Mouse (Mus musculus): ENCODE measurements at regions not wholly inside any gene's neighbourhood (a gene's known extent, or its start where the extent isn't known, plus 50 kb on each side); places are given as distances from the start of the nearest gene placed in this dataset.

GRCm38 (mm10) chr8:76217819-76218580, 681.2 kb upstream of the Nr3c2 start:
- 50% methylated on average over 4 of the region's 4 CpGs for WGBS
- Histone ChIP-seq H3K27me3 (no peaks in the 10 kb centered on the region), H3K4me3 (no peak overlapping the region), H3K27ac (peak overlapping the region; percentile 8; the same call in 1 of the 2 replicates), H3K9ac (no peak overlapping the region), H3K4me1 (no peaks in the 10 kb centered on the region), H3K4me2 (no peak overlapping the region), H3K9me3 (no peaks in the 10 kb centered on the region), H3K36me3 (no peaks in the 10 kb centered on the region)
- no peak for ATAC-seq (ENCODE audit: insufficient number of reproducible peaks, low FRiP score, low TSS enrichment, low read depth)

GRCm38 (mm10) chr8:76230847-76231246, 668.4 kb upstream of the Nr3c2 start:
- no peak overlapping the region for H3K4me2 ChIP-seq
- 66% methylated on average over 1 of the region's 1 CpGs for WGBS

DNA sequence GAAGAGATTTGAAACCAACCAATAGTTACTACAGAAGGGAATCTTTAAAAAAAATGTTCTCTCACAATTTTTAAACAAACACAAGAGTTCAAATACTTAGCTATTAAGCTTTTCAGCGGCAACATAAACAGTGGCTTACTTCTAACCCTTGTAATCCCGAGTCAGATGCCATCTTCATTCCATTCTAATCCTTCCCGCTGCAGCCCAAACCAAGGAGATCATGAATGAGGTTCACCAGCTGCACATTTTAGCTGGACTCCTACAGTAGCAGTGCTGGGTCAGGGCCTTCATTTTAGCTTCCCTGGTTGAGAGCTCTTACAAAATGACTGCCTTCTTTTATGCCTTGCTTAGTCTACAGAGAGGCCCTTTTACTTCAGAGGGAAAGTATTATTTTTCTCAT, 650.0 kb upstream of the Nr3c2 start:
- 73% methylated on average over 3 of the region's 3 CpGs for WGBS
- ATAC-seq (ENCODE audit: insufficient number of reproducible peaks, low FRiP score, low TSS enrichment, low read depth), result no peak
- Histone ChIP-seq H3K36me3 (no peaks in the 10 kb centered on the region), H3K4me3 (no peak overlapping the region), H3K27ac (no peak overlapping the region), H3K9ac (no peak overlapping the region), H3K4me2 (no peak overlapping the region), H3K4me1 (no peaks in the 10 kb centered on the region), H3K9me3 (no peaks in the 10 kb centered on the region), H3K27me3 (no peaks in the 10 kb centered on the region)

More at GRCm38 (mm10) chr8:76230847-76231246, 668.4 kb upstream of the Nr3c2 start:
- no peak overlapping the region for H3K27ac ChIP-seq
- H3K9me3 ChIP-seq, result no peaks in the 10 kb centered on the region
- H3K4me3 ChIP-seq, result no peak overlapping the region
- ATAC-seq (ENCODE audit: insufficient number of reproducible peaks, low FRiP score, low TSS enrichment, low read depth), result no peak
- no peaks in the 10 kb centered on the region for H3K27me3 ChIP-seq
- no peak overlapping the region for H3K9ac ChIP-seq
- H3K4me1 ChIP-seq, result no peaks in the 10 kb centered on the region
- no peaks in the 10 kb centered on the region for H3K36me3 ChIP-seq

- H3K36me3 ChIP-seq, result no peaks in the 10 kb centered on the region
- H3K9me3 ChIP-seq, result no peaks in the 10 kb centered on the region
- no peaks in the 10 kb centered on the region for H3K4me1 ChIP-seq
- H3K4me3 ChIP-seq, result no peak overlapping the region
- no peaks in the 10 kb centered on the region for H3K27me3 ChIP-seq
- 78% methylated on average over 9 of the region's 9 CpGs for WGBS
- no peak overlapping the region for H3K4me2 ChIP-seq
- no peak overlapping the region for H3K27ac ChIP-seq
- no peak for ATAC-seq (ENCODE audit: insufficient number of reproducible peaks, low FRiP score, low TSS enrichment, low read depth)
- H3K9ac ChIP-seq, result no peak overlapping the region
These were observed 646.9 kb upstream of the Nr3c2 start for GRCm38 (mm10) chr8:76252161-76253010.
